Comparison of ENCODE assay signal across 14 mouse cellular contexts in the genomic region with DNA sequence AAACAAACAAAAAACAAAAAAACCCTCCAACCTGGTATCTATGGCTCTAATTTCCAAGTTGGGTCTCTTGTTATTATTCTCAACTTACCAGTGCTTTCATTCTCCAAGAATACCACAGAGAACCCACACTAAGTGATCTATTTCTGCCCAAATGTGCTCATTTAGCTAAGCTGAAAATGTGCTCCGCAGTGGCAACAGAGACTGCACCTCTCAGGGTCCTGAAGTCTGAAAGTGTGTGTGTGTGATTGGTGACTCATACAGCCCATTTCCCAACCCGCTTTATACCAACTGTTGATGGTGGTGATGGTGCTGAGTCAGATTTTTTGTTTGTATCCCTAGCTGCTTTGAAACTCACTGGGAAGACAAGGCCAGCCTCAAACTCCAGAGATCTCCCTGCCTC. TPM values are rescaled to one million over a fixed set of nuclear protein-coding genes. Genes with fewer than 3 reads are reported as not detected.
"Had no signal": no experiment of that assay in that cellular context is flagged by ENCODE, and none has a peak within 500 bp of the region (broad histone marks: within the 10 kb centered on the region; RNA-seq: fewer than 3 reads in every experiment).

No protein-coding gene starts in this region.

- DNase-seq: gastrocnemius, adult 2 months; gastrocnemius, postnatal 10 days; gastrocnemius, postnatal 25 days; heart, adult 2 months; heart, postnatal 10 days; heart, postnatal 4 days; kidney, adult 18-20 months; kidney, adult 8-10 months; kidney, postnatal 10 days; kidney, postnatal 25 days; kidney, postnatal 4 days; liver; liver, embryonic 13.5 days had no signal

RNA-seq across cellular contexts. Expression of a gene that starts 46.4 kb away (rescaled TPM):
- total RNA-seq: granulocyte monocyte progenitor cell, adult 5-6 weeks had no signal
